Mouse (Mus musculus) left cerebral cortex, postnatal 25 days (tissue): Measurements from ENCODE around the gene 4930415O20Rik. TPM values are rescaled to one million over a fixed set of nuclear protein-coding genes. Genes with fewer than 3 reads are reported as not detected.

Experiments used
- DNase-seq, 2 experiments: peaks; one replicate each; pipeline ENCODE4 v3.0.0; 2022; ENCODE audit warnings: low spot score in 2 of 2, mixed read lengths in 1 of 2
- intact Hi-C: fragments of 180-260 bp; cut with DNase I; formaldehyde crosslinking; loops from one replicate; pipeline ENCODE4 v1.15.1; 2025
- total RNA-seq, 2 experiments: library from RNA; stranded (reverse); gene quantifications; 2 replicates each; pipeline ENCODE4 v1.2.3; 2021

4930415O20Rik gene
- total RNA-seq, 2 experiments from 2014 or later: not detected

- intact Hi-C loops: no loop called here
- no peak for DNase-seq
Measured at GRCm38 (mm10) chr15:98622721-98623120, 51.9 kb downstream of the 4930415O20Rik start.

GRCm38 (mm10) chr15:98623361-98623821, 52.6 kb downstream of the 4930415O20Rik start:
- intact Hi-C loops: no loop called here
- no peak for DNase-seq

GRCm38 (mm10) chr15:98626078-98626477, 55.3 kb downstream of the 4930415O20Rik start:
- intact Hi-C loops: no loop called here
- no peak for DNase-seq

GRCm38 (mm10) chr15:98626487-98627212, 55.8 kb downstream of the 4930415O20Rik start:
- intact Hi-C loops: no loop called here
- no peak for DNase-seq

- no peak for DNase-seq
- intact Hi-C loops: no loop called here
Measured at GRCm38 (mm10) chr15:98628589-98629254, 57.9 kb downstream of the 4930415O20Rik start.

- intact Hi-C loops: no loop called here
- no peak for DNase-seq
Measured at GRCm38 (mm10) chr15:98629464-98629863, 58.7 kb downstream of the 4930415O20Rik start.

GRCm38 (mm10) chr15:98630540-98630939, 59.7 kb downstream of the 4930415O20Rik start, which contains the start of gene Cacnb3:
Cacnb3 (plus strand) TSS chr15:98630840.
- intact Hi-C loops: no loop called here
- no peak for DNase-seq

- DNase-seq: peak in 1 of 2 experiments; percentile 45
- intact Hi-C loops: no loop called here
Measured at GRCm38 (mm10) chr15:98631493-98631892, 60.7 kb downstream of the 4930415O20Rik start.

GRCm38 (mm10) chr15:98632107-98632744, 61.4 kb downstream of the 4930415O20Rik start:
- intact Hi-C loops: no loop called here
- peak; percentile 66 to 68 for DNase-seq

GRCm38 (mm10) chr15:98632921-98633320, 62.1 kb downstream of the 4930415O20Rik start:
- intact Hi-C loops: no loop called here
- DNase-seq: no peak

GRCm38 (mm10) chr15:98633822-98634470, 63.1 kb downstream of the 4930415O20Rik start:
- intact Hi-C loops: loop anchor here (2.0 kb wide), 1 partner anchor 29 kb away; the partner anchor contains the start of gene Ddx23
- no peak for DNase-seq

- intact Hi-C loops: loop anchor here (2.0 kb wide), 1 partner anchor 28 kb away; the partner anchor contains the start of gene Ddx23
Measured at GRCm38 (mm10) chr15:98634541-98635081, 63.8 kb downstream of the 4930415O20Rik start.

GRCm38 (mm10) chr15:98635291-98635841, 64.6 kb downstream of the 4930415O20Rik start:
- DNase-seq: no peak
- intact Hi-C loops: loop anchor here (2.0 kb wide), 1 partner anchor 27 kb away; the partner anchor contains the start of gene Ddx23

More at GRCm38 (mm10) chr15:98634541-98635081, 63.8 kb downstream of the 4930415O20Rik start:
- peak; percentile 80 to 87 for DNase-seq

GRCm38 (mm10) chr15:98636517-98636916, 65.7 kb downstream of the 4930415O20Rik start:
- intact Hi-C loops: no loop called here
- DNase-seq: peak; percentile 68 to 88

- intact Hi-C loops: no loop called here
- DNase-seq: no peak
Measured at GRCm38 (mm10) chr15:98637155-98637554, 66.4 kb downstream of the 4930415O20Rik start.
